Mouse (Mus musculus): ENCODE data around the gene Sp7. TPM values are rescaled to one million over a fixed set of nuclear protein-coding genes. Genes with fewer than 3 reads are reported as not detected.

Sp7 gene
- polyA plus RNA-seq, 1 experiment from 2014 or later, result 0.55 TPM

Other genes starting within 250 kb of the Sp7 start
- gene Spryd3, start 230.9 kb downstream of the Sp7 start, polyA plus RNA-seq (2015; fragmentation: Nextera tagmentation; extraction: Ambion mirVana), result 18.8 and 20.5 TPM in 2 replicates
- 12.3 and 16.8 TPM in 2 replicates for gene Igfbp6, start 222.8 kb downstream of the Sp7 start, polyA plus RNA-seq (2015; fragmentation: Nextera tagmentation; extraction: Ambion mirVana)
- gene Soat2, start 216.7 kb downstream of the Sp7 start, polyA plus RNA-seq (2015; fragmentation: Nextera tagmentation; extraction: Ambion mirVana), result 0.20 and 0.34 TPM in 2 replicates
- gene Zfp740, start 163.9 kb downstream of the Sp7 start, polyA plus RNA-seq (2015; fragmentation: Nextera tagmentation; extraction: Ambion mirVana), result 60.7 and 67.1 TPM in 2 replicates
- gene Csad, start 162.5 kb downstream of the Sp7 start, polyA plus RNA-seq (2015; fragmentation: Nextera tagmentation; extraction: Ambion mirVana), result 74.1 and 78.1 TPM in 2 replicates
- 2.0 and 3.2 TPM in 2 replicates for gene Itgb7, start 135.2 kb downstream of the Sp7 start, polyA plus RNA-seq (2015; fragmentation: Nextera tagmentation; extraction: Ambion mirVana)
- gene Rarg, start 109.7 kb downstream of the Sp7 start, polyA plus RNA-seq (2015; fragmentation: Nextera tagmentation; extraction: Ambion mirVana), result 43.7 and 43.8 TPM in 2 replicates
- gene Gm9918, start 96.6 kb downstream of the Sp7 start, polyA plus RNA-seq (2015; fragmentation: Nextera tagmentation; extraction: Ambion mirVana), result 0.53 and 0.57 TPM in 2 replicates
- 63.8 and 65.3 TPM in 2 replicates for gene Mfsd5, start 87.7 kb downstream of the Sp7 start, polyA plus RNA-seq (2015; fragmentation: Nextera tagmentation; extraction: Ambion mirVana)
- 27.6 and 32.2 TPM in 2 replicates for gene Espl1, start 70.9 kb downstream of the Sp7 start, polyA plus RNA-seq (2015; fragmentation: Nextera tagmentation; extraction: Ambion mirVana)
- gene Pfdn5, start 41.1 kb downstream of the Sp7 start, polyA plus RNA-seq (2015; fragmentation: Nextera tagmentation; extraction: Ambion mirVana), result 368 and 401 TPM in 2 replicates
- 100 and 106 TPM in 2 replicates for gene Myg1, start 35.5 kb downstream of the Sp7 start, polyA plus RNA-seq (2015; fragmentation: Nextera tagmentation; extraction: Ambion mirVana)
- gene Aaas, start 16.4 kb downstream of the Sp7 start, polyA plus RNA-seq (2015; fragmentation: Nextera tagmentation; extraction: Ambion mirVana), result 91.1 and 92.0 TPM in 2 replicates
- gene Sp1, start 39.0 kb upstream of the Sp7 start, polyA plus RNA-seq (2015; fragmentation: Nextera tagmentation; extraction: Ambion mirVana), result 10.6 TPM in 2 replicates
- 0.59 and 0.82 TPM in 2 replicates for gene Amhr2, start 78.2 kb upstream of the Sp7 start, polyA plus RNA-seq (2015; fragmentation: Nextera tagmentation; extraction: Ambion mirVana)
- 69.4 and 71.4 TPM in 2 replicates for gene Prr13, start 91.8 kb upstream of the Sp7 start, polyA plus RNA-seq (2015; fragmentation: Nextera tagmentation; extraction: Ambion mirVana)
- 217 TPM in 2 replicates for gene Pcbp2, start 103.4 kb upstream of the Sp7 start, polyA plus RNA-seq (2015; fragmentation: Nextera tagmentation; extraction: Ambion mirVana)
- not detected in 2 replicates for gene Gm10337, start 136.5 kb upstream of the Sp7 start, polyA plus RNA-seq (2015; fragmentation: Nextera tagmentation; extraction: Ambion mirVana)
- 11.8 and 14.4 TPM in 2 replicates for gene Map3k12, start 149.9 kb upstream of the Sp7 start, polyA plus RNA-seq (2015; fragmentation: Nextera tagmentation; extraction: Ambion mirVana)
- 80.7 and 82.7 TPM in 2 replicates for gene Tarbp2, start 151.0 kb upstream of the Sp7 start, polyA plus RNA-seq (2015; fragmentation: Nextera tagmentation; extraction: Ambion mirVana)
- gene Npff, start 157.8 kb upstream of the Sp7 start, polyA plus RNA-seq (2015; fragmentation: Nextera tagmentation; extraction: Ambion mirVana), result 2.0 and 5.4 TPM in 2 replicates

Data from lung, embryonic 15.5 days (tissue).